Comparison of ENCODE assay signal across 12 mouse cellular contexts in the genomic region with DNA sequence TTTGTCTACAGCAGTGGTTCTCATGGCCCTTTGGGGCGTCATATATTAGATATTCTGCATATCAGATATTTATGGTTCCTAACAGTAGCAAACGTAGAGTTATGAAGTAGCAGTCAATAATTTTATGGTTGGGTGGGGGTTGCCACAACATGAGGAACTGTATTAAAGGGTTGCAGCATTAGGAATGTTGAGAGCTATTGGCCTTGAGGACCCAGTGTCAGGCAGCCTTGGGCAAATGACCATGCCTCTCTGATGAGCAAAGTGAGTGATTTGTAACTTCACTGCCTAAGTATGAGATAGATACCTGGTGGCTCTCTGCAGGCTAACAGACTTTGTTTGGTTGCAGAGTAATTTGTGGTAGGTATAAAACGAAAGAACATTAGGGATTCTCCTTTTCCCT. TPM values are rescaled to one million over a fixed set of nuclear protein-coding genes. Genes with fewer than 3 reads are reported as not detected.
"Had no signal": no experiment of that assay in that cellular context is flagged by ENCODE, and none has a peak within 500 bp of the region (broad histone marks: within the 10 kb centered on the region; RNA-seq: fewer than 3 reads in every experiment).

No protein-coding gene starts in this region.

- DNase-seq: lung, adult 18-20 months; lung, embryonic 14.5 days; lung, postnatal 10 days; lung, postnatal 4 days; midbrain, embryonic 14.5 days; retina, postnatal 1 day; right cerebral cortex, adult 18-20 months; thymus, adult 18-20 months; thymus, postnatal 14 days; thymus, postnatal 36 days had no signal

RNA-seq across cellular contexts. Expression of gene Gm11213, which starts 54.2 kb away (rescaled TPM):
- total RNA-seq: megakaryocyte, adult 5-6 weeks; megakaryocyte-erythroid progenitor cell, adult 5-6 weeks had no signal
